Mouse (Mus musculus) heart, embryonic 14.5 days (tissue): ENCODE measurements around the gene Gnb3. TPM values are rescaled to one million over a fixed set of nuclear protein-coding genes. Genes with fewer than 3 reads are reported as not detected.

Source experiments
- ATAC-seq: fragments of 200-750 bp; cut with Nextera tagmentation; 2 replicates; pipeline ENCODE4 v1.8.0; 2017; ENCODE audit warnings: low read depth, moderate TSS enrichment; ENCODE audit not compliant: insufficient number of reproducible peaks, insufficient read depth, low FRiP score
- H3K27ac ChIP-seq, 2 experiments: fragments of 200-500 bp in 1 of 2; fragments of 300-500 bp in 1 of 2; sonication (generic) in 1 of 2; replicated peaks in 1 of 2; 2 replicates each; pipeline ENCODE4 v1.5.1; 2012 to 2014; ENCODE audit warnings: low read depth in 2 of 2, low read length in 2 of 2, control low read depth in 1 of 2, mild to moderate bottlenecking in 1 of 2, mixed read lengths in 1 of 2; ENCODE audit not compliant: control insufficient read depth in 1 of 2, insufficient read depth in 1 of 2
- H3K27me3 ChIP-seq: fragments of 300-500 bp; sonication (generic); 2 replicates; pipeline ENCODE4 v1.6.1; 2014; ENCODE audit warnings: mild to moderate bottlenecking, low read length, control low read depth; ENCODE audit not compliant: control insufficient read depth, insufficient read depth
- H3K36me3 ChIP-seq: fragments of 300-500 bp; sonication (generic); 2 replicates; pipeline ENCODE4 v1.6.1; 2014; ENCODE audit warnings: mild to moderate bottlenecking, control low read depth, low read length, mixed read lengths; ENCODE audit not compliant: control insufficient read depth, insufficient read depth
- H3K4me1 ChIP-seq, 2 experiments: fragments of 200-500 bp in 1 of 2; fragments of 300-500 bp in 1 of 2; sonication (generic) in 1 of 2; 2 replicates each; pipeline ENCODE4 v1.6.1; 2012 to 2014; ENCODE audit warnings: low read length in 2 of 2, control low read depth in 1 of 2, mixed read lengths in 1 of 2; ENCODE audit not compliant: control insufficient read depth in 2 of 2, insufficient read depth in 2 of 2
- H3K4me2 ChIP-seq: fragments of 300-500 bp; sonication (generic); 2 replicates; pipeline ENCODE4 v1.6.1; 2014; ENCODE audit warnings: mild to moderate bottlenecking, low read length
- H3K4me3 ChIP-seq, 2 experiments: fragments of 200-500 bp in 1 of 2; fragments of 300-500 bp in 1 of 2; sonication (generic) in 1 of 2; 2 replicates each; pipeline ENCODE4 v1.5.1; 2012 to 2014; ENCODE audit warnings: low read length in 2 of 2, mild to moderate bottlenecking in 2 of 2, control low read depth in 1 of 2, low read depth in 1 of 2, moderate library complexity in 1 of 2; ENCODE audit not compliant: control insufficient read depth in 1 of 2, insufficient read depth in 1 of 2
- H3K9ac ChIP-seq: fragments of 300-500 bp; sonication (generic); 2 replicates; pipeline ENCODE4 v1.6.1; 2014; ENCODE audit warnings: mild to moderate bottlenecking, low read length
- H3K9me3 ChIP-seq: fragments of 300-500 bp; sonication (generic); 2 replicates; pipeline ENCODE4 v1.6.1; 2016; ENCODE audit warnings: low read length, control low read depth; ENCODE audit not compliant: control insufficient read depth
- WGBS: fragments of 180-500 bp; shearing (Covaris S2); extraction: QIAGEN DNeasy Blood & Tissue Kit; methylation state at CpG from one replicate; pipeline ENCODE4 v1.1.7; 2014; 5-methylcytosine and 5-hydroxymethylcytosine counted together
- polyA plus RNA-seq: library from polyadenylated mRNA; unstranded; fragments of >200 nt; fragmentation: Nextera tagmentation; extraction: Ambion mirVana; gene quantifications from 2 replicates; pipeline ENCODE4 v1.2.1, GENCODE M21; 2014

The Gnb3 gene
- polyA plus RNA-seq, 1 experiment from 2014 or later: 6.7 TPM

DNA sequence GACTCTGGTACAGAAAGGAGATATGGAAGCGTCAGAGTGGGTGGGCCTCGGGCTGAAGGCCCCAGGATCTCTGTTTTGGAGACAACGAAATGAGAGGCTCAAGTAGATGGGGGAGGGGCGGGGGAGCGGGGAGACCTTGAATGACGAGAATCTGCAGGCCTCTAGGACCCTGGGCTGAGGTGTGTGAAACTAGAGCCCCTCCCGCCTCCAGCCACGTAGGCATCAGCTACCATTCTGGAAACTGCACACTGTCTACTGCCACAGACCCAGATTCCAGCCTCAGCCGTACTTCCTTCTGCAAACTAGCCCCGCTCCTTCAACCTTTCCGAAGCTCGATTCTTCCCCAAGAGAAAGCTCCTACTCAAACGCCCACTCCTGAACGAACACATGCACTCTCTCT, 16.2 kb upstream of the Gnb3 start:
- peaks cover 13% of the 10 kb centered on the region for H3K36me3 ChIP-seq
- H3K27me3 ChIP-seq: peaks cover 13% of the 10 kb centered on the region
- no peak for ATAC-seq
- peak overlapping the region; percentile 93 for H3K4me2 ChIP-seq
- H3K9me3 ChIP-seq: no peaks in the 10 kb centered on the region
- H3K4me1 ChIP-seq: peaks cover 5 to 15% of the 10 kb centered on the region in 2 experiments; a peak in 2 of 4 replicates
- peak overlapping the region; percentile 89 for H3K9ac ChIP-seq
- peak overlapping the region; percentile 58 to 87; a peak in 3 of 4 replicates for H3K27ac ChIP-seq
- peak overlapping the region; percentile 58 to 81 for H3K4me3 ChIP-seq
- 6% methylated on average over 14 of the region's 14 CpGs for WGBS

GRCm38 (mm10) chr6:124854647-124855046, 14.6 kb upstream of the Gnb3 start:
- H3K9ac ChIP-seq: no peak overlapping the region
- WGBS: 61% methylated on average over 12 of the region's 12 CpGs
- no peak overlapping the region for H3K4me3 ChIP-seq
- no peaks in the 10 kb centered on the region for H3K9me3 ChIP-seq
- peaks cover 13% of the 10 kb centered on the region for H3K27me3 ChIP-seq
- H3K4me1 ChIP-seq: peaks cover 2 to 10% of the 10 kb centered on the region in 2 experiments; a peak in 2 of 4 replicates
- no peak overlapping the region for H3K27ac ChIP-seq
- peaks cover 13% of the 10 kb centered on the region for H3K36me3 ChIP-seq
- H3K4me2 ChIP-seq: no peak overlapping the region
- no peak for ATAC-seq

- no peaks in the 10 kb centered on the region for H3K9me3 ChIP-seq
- H3K4me3 ChIP-seq: no peak overlapping the region
- no peak overlapping the region for H3K4me2 ChIP-seq
- ATAC-seq: no peak
- no peak overlapping the region for H3K9ac ChIP-seq
- peaks cover 0 to 6% of the 10 kb centered on the region in 2 experiments; a peak in 1 of 4 replicates for H3K4me1 ChIP-seq
- H3K27me3 ChIP-seq: no peaks in the 10 kb centered on the region
- WGBS: 46% methylated on average over 8 of the region's 8 CpGs
- no peak overlapping the region for H3K27ac ChIP-seq
- peaks cover 13% of the 10 kb centered on the region for H3K36me3 ChIP-seq
Observed at GRCm38 (mm10) chr6:124850535-124850934, 10.5 kb upstream of the Gnb3 start.

DNA sequence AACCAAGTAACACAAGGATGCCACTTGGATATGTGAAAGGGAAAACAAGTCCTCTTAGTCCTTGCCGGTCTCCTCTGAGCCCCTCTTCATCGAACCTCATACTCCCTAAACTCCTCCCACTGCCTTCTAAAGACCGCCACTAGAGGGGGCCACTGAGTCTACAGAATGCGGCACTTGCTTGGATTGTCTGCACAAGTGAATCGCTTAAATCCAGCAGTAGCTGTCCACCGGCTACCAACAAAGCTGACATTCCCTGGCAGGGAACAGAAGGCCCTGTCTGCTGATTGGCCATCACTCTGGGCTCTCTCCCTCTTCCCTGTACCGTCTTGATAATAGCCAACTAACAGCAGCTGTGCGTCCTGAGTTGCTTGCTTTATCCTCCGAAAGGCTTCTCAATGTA, 7.2 kb upstream of the Gnb3 start:
- Histone ChIP-seq H3K9me3 (no peaks in the 10 kb centered on the region), H3K4me2 (no peak overlapping the region), H3K4me3 (no peak overlapping the region), H3K36me3 (peaks cover 15% of the 10 kb centered on the region), H3K27ac (no peak overlapping the region), H3K4me1 (no peaks in the 10 kb centered on the region), H3K27me3 (no peaks in the 10 kb centered on the region), H3K9ac (no peak overlapping the region)
- peak; percentile 49; the same call in 1 of the 2 replicates for ATAC-seq
- WGBS: 9% methylated on average over 9 of the region's 9 CpGs

GRCm38 (mm10) chr6:124839805-124840204, 270 bp downstream of the Gnb3 start:
- H3K9ac ChIP-seq: peak overlapping the region; percentile 62
- H3K27me3 ChIP-seq: no peaks in the 10 kb centered on the region
- H3K4me1 ChIP-seq: peaks cover 21 to 30% of the 10 kb centered on the region in 2 experiments
- H3K4me3 ChIP-seq: no peak overlapping the region
- no peaks in the 10 kb centered on the region for H3K9me3 ChIP-seq
- peak overlapping the region; percentile 37 for H3K4me2 ChIP-seq
- H3K27ac ChIP-seq: peak overlapping the region in 1 of 2 experiments; percentile 62; a peak in 2 of 4 replicates
- 5% methylated on average over 8 of the region's 8 CpGs for WGBS
- peak; percentile 19 for ATAC-seq
- peaks cover 17% of the 10 kb centered on the region for H3K36me3 ChIP-seq

DNA sequence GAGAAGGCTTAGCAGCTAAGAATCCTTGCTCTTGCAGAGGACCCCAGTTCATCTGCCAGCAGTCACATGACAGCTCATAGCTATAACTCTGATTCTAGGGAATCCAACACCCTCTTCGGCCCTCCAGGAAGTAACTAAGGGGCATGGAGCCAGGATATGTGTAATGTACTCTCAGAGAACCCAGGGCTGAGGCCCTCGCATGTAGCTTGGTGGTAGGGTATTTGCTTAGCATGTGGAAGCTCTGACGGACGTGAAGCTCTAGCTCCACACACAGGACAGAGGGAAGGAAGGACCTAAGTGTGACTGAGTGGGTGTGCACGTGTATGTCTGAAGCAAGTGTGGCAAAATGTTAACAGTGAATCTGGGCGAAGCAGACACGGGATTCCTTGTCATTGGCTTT, 3.7 kb downstream of the Gnb3 start:
- no peaks in the 10 kb centered on the region for H3K9me3 ChIP-seq
- WGBS: 65% methylated on average over 7 of the region's 7 CpGs
- H3K4me2 ChIP-seq: no peak overlapping the region
- no peak overlapping the region for H3K9ac ChIP-seq
- H3K4me3 ChIP-seq: no peak overlapping the region
- H3K36me3 ChIP-seq: peaks cover 41% of the 10 kb centered on the region
- ATAC-seq: no peak
- peaks cover 21 to 30% of the 10 kb centered on the region in 2 experiments for H3K4me1 ChIP-seq
- no peak overlapping the region for H3K27ac ChIP-seq
- H3K27me3 ChIP-seq: no peaks in the 10 kb centered on the region

DNA sequence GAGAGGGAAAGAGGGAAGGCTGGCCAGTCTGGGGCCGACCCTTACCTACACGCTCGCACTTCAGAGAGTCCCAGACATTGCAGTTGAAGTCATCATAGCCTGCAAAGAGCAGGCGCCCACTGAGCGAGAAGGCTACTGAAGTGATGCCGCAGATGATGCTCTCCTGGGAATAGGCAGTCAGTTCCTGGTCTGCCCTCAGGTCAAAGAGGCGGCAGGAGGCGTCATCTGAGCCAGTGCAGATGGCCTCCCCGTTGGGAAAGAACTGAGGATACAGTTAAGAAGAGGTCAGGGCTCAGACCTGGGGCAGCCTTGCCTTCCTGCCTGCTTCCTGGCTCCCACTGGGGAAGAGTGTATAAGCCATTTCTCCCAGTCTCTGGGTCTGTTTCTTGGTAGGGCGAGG, 4.5 kb downstream of the Gnb3 start:
- WGBS: 52% methylated on average over 10 of the region's 10 CpGs
- no peak overlapping the region for H3K4me3 ChIP-seq
- peaks cover 38% of the 10 kb centered on the region for H3K36me3 ChIP-seq
- ATAC-seq: no peak
- no peaks in the 10 kb centered on the region for H3K9me3 ChIP-seq
- H3K27ac ChIP-seq: no peak overlapping the region
- peaks cover 18 to 33% of the 10 kb centered on the region in 2 experiments for H3K4me1 ChIP-seq
- H3K9ac ChIP-seq: no peak overlapping the region
- no peaks in the 10 kb centered on the region for H3K27me3 ChIP-seq
- no peak overlapping the region for H3K4me2 ChIP-seq

DNA sequence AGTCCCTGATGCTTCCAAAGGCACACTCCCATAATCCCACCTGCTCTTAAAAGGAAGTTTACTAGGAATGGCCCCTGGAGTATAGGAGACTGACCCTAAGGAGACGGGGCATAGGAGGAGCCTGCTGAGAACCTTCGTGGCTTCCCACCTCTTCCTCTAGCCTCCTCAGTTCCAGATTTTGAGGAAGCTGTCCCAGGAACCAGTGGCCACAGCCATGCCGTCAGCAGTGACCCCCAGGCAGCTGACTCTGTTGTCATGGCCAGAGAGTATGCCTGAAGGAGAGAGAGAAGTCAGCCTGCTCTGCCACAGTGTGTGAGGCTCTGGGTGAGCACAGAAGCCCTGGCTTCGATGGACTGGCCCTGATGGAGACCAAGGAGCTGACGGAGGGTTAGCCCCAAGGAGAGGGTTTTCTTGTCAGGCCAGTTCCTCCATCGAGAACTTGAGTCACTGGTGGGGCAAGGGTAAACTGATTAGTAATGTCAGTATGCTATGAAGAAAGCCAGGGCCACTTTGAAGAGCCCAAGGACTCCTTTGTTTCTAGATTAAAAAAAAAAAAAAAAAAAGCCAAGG, 5.5 kb downstream of the Gnb3 start:
- no peak overlapping the region for H3K4me2 ChIP-seq
- no peaks in the 10 kb centered on the region for H3K9me3 ChIP-seq
- no peak overlapping the region for H3K27ac ChIP-seq
- peaks cover 12 to 27% of the 10 kb centered on the region in 2 experiments; a peak in 3 of 4 replicates for H3K4me1 ChIP-seq
- ATAC-seq: no peak
- no peak overlapping the region for H3K9ac ChIP-seq
- no peak overlapping the region for H3K4me3 ChIP-seq
- H3K36me3 ChIP-seq: peaks cover 38% of the 10 kb centered on the region
- WGBS: 83% methylated on average over 6 of the region's 6 CpGs
- no peaks in the 10 kb centered on the region for H3K27me3 ChIP-seq
